Comparison of ENCODE assay signal across 11 mouse cellular contexts in genomic region chr16:52182057-52182456, GRCm38 (mm10).
DNase-seq lines count a peak whose midpoint lies in the region; ATAC-seq and TF ChIP-seq lines count a peak whose summit lies in the region.
"Had no signal": no experiment of that assay in that cellular context is flagged by ENCODE, and none has a peak within 500 bp of the region (broad histone marks: within the 10 kb centered on the region; RNA-seq: fewer than 3 reads in every experiment).

No protein-coding gene starts in this region.

- no peaks in the 10 kb centered on the region for H3K36me3 ChIP-seq in liver, embryonic 14.5 days (replicated peaks; ENCODE audit: control insufficient read depth, insufficient read depth, low read depth)
- no peaks in the 10 kb centered on the region for H3K36me3 ChIP-seq in liver, embryonic 11.5 days (ENCODE audit: control insufficient read depth, insufficient read depth, low read length)
- H3K36me3 ChIP-seq in midbrain, embryonic 11.5 days (ENCODE audit: control insufficient read depth, insufficient read depth, low read length) = peaks cover 4% of the 10 kb centered on the region
- peaks cover 9% of the 10 kb centered on the region; the same call in 1 of the 2 replicates for H3K36me3 ChIP-seq in neural tube, embryonic 15.5 days

- H3K4me1 ChIP-seq in liver, embryonic 14.5 days (replicated peaks; ENCODE audit: control insufficient read depth in 2 of 2, insufficient read depth in 2 of 2, low read length in 1 of 2) = no peaks in the 10 kb centered on the region
- no peaks in the 10 kb centered on the region for H3K4me1 ChIP-seq in liver, embryonic 11.5 days (replicated peaks; ENCODE audit: control insufficient read depth, insufficient read depth, low read length)
- no peaks in the 10 kb centered on the region for H3K4me1 ChIP-seq in midbrain, embryonic 11.5 days (ENCODE audit: control insufficient read depth, insufficient read depth, low read length)
- no peaks in the 10 kb centered on the region for H3K4me1 ChIP-seq in neural tube, embryonic 15.5 days
- H3K4me1 ChIP-seq: forebrain, embryonic 12.5 days had no signal

- H3K27ac ChIP-seq in liver, embryonic 14.5 days = no peak overlapping the region
- no peak overlapping the region for H3K27ac ChIP-seq in liver, embryonic 11.5 days (ENCODE audit: low read depth, low read length)
- H3K27ac ChIP-seq in midbrain, embryonic 11.5 days (ENCODE audit: low read depth, low read length) = no peak overlapping the region
- no peak overlapping the region for H3K27ac ChIP-seq in neural tube, embryonic 15.5 days (replicated peaks)
- H3K27ac ChIP-seq: forebrain, embryonic 12.5 days; lung, embryonic 15.5 days had no signal

- in situ Hi-C loops in Patski (cut with MboI; ENCODE audit: low pct_unique_long_range_greater_than_20kb) = loop anchor here (10.0 to 25.0 kb wide), 2 partner anchors 137 to 1345 kb away; no protein-coding TSS in a partner anchor

- no peak for TF ChIP-seq EP300 in liver, embryonic 14.5 days (IDR thresholded peaks at IDR 0.05; ENCODE audit: low read depth)

- no peak for ATAC-seq in liver, embryonic 14.5 days (ENCODE audit: insufficient read depth)
- ATAC-seq in liver, embryonic 11.5 days (replicated peaks; ENCODE audit: low FRiP score) = no peak
- no peak for ATAC-seq in Patski
- peak; percentile 98 for ATAC-seq in megakaryocyte progenitor cell, adult 5-6 weeks (replicated peaks; ENCODE audit: poor library complexity)
- no peak for ATAC-seq in midbrain, embryonic 11.5 days (ENCODE audit: low FRiP score)
- no peak for ATAC-seq in neural tube, embryonic 15.5 days (ENCODE audit: low FRiP score)

- CTCF ChIA-PET in Patski (lab: Charles Lee) = no interaction called here

- no peak overlapping the region for H3K4me2 ChIP-seq in liver, embryonic 14.5 days (ENCODE audit: low read depth)
- H3K4me2 ChIP-seq in liver, embryonic 11.5 days = no peak overlapping the region
- H3K4me2 ChIP-seq in midbrain, embryonic 11.5 days = no peak overlapping the region
- H3K4me2 ChIP-seq in neural tube, embryonic 15.5 days = no peak overlapping the region
- H3K4me2 ChIP-seq: forebrain, embryonic 12.5 days; lung, embryonic 15.5 days had no signal

- POLR2A ChIA-PET in Patski (lab: Charles Lee) = interaction anchor here (0.6 kb wide), 1 partner anchor 15 kb away, joined by 3 read pairs; no protein-coding TSS in a partner anchor

- WGBS in liver, embryonic 14.5 days (ENCODE audit: insufficient replicate concordance) = 62% methylated on average over 7 of the region's 7 CpGs
- 82% methylated on average over 7 of the region's 7 CpGs for WGBS in liver, embryonic 11.5 days
- 89% methylated on average over 7 of the region's 7 CpGs for WGBS in midbrain, embryonic 11.5 days
- WGBS in neural tube, embryonic 15.5 days = 95% methylated on average over 7 of the region's 7 CpGs

- H3K9ac ChIP-seq in liver, embryonic 14.5 days (replicated peaks) = no peak overlapping the region
- no peak overlapping the region for H3K9ac ChIP-seq in liver, embryonic 11.5 days (ENCODE audit: low read depth, low read length)
- no peak overlapping the region for H3K9ac ChIP-seq in midbrain, embryonic 11.5 days (ENCODE audit: low read length)
- no peak overlapping the region for H3K9ac ChIP-seq in neural tube, embryonic 15.5 days (replicated peaks)
- H3K9ac ChIP-seq: forebrain, embryonic 12.5 days; lung, embryonic 15.5 days had no signal

- DNase-seq in liver, embryonic 14.5 days (ENCODE audit: low read depth in 3 of 3, low spot score in 3 of 3) = no peak
- no peak for DNase-seq in liver, embryonic 11.5 days (ENCODE audit: low spot score)
- peak; percentile 84 for DNase-seq in CD4-positive helper T cell, adult 2 months (ENCODE audit: low read depth, low spot score)
- no peak for DNase-seq in Patski (ENCODE audit: low read depth, low spot score)
- no peak for DNase-seq in midbrain, embryonic 11.5 days (ENCODE audit: low spot score, missing footprints)
- DNase-seq: cerebellum, adult 9-10 months; layer of hippocampus, adult 9-11 months had no signal

- TF ChIP-seq CTCF in liver, embryonic 14.5 days (IDR thresholded peaks at IDR 0.05; ENCODE audit: low read depth) = peak; percentile 5; the same call in 1 of the 2 replicates
- TF ChIP-seq CTCF in Patski (IDR thresholded peaks at IDR 0.05) = peak; percentile 62

- no peak overlapping the region for H3K4me3 ChIP-seq in liver, embryonic 14.5 days (ENCODE audit: insufficient read depth in 1 of 2, low read depth in 2 of 2, low read length in 2 of 2)
- H3K4me3 ChIP-seq in liver, embryonic 11.5 days (ENCODE audit: low read depth, low read length) = no peak overlapping the region
- H3K4me3 ChIP-seq in midbrain, embryonic 11.5 days (ENCODE audit: low read depth, low read length) = no peak overlapping the region
- H3K4me3 ChIP-seq in neural tube, embryonic 15.5 days (replicated peaks) = no peak overlapping the region
- H3K4me3 ChIP-seq: forebrain, embryonic 12.5 days; lung, embryonic 15.5 days had no signal

- no peaks in the 10 kb centered on the region for H3K9me3 ChIP-seq in liver, embryonic 14.5 days (ENCODE audit: control insufficient read depth, low read length)
- H3K9me3 ChIP-seq in liver, embryonic 11.5 days (ENCODE audit: control insufficient read depth, low read length) = no peaks in the 10 kb centered on the region
- H3K9me3 ChIP-seq in midbrain, embryonic 11.5 days (ENCODE audit: control insufficient read depth, low read length) = no peaks in the 10 kb centered on the region
- no peaks in the 10 kb centered on the region for H3K9me3 ChIP-seq in neural tube, embryonic 15.5 days (replicated peaks)
- H3K9me3 ChIP-seq: forebrain, embryonic 12.5 days; lung, embryonic 15.5 days had no signal

- H3K27me3 ChIP-seq in liver, embryonic 14.5 days (ENCODE audit: control insufficient read depth, insufficient read depth, low read length) = no peaks in the 10 kb centered on the region
- no peaks in the 10 kb centered on the region for H3K27me3 ChIP-seq in liver, embryonic 11.5 days (replicated peaks; ENCODE audit: control insufficient read depth, insufficient read depth, low read length)
- H3K27me3 ChIP-seq in Patski = no peaks in the 10 kb centered on the region
- H3K27me3 ChIP-seq in midbrain, embryonic 11.5 days (ENCODE audit: control insufficient read depth, insufficient read depth, low read length) = no peaks in the 10 kb centered on the region
- H3K27me3 ChIP-seq in neural tube, embryonic 15.5 days (replicated peaks) = no peaks in the 10 kb centered on the region
- H3K27me3 ChIP-seq: forebrain, embryonic 12.5 days; lung, embryonic 15.5 days had no signal
